Mouse (Mus musculus) left cerebral cortex, postnatal 14 days (tissue): ENCODE measurements around the gene Arid1a. TPM values are rescaled to one million over a fixed set of nuclear protein-coding genes. Genes with fewer than 3 reads are reported as not detected.

Experiments used
- DNase-seq, 2 experiments: peaks; one replicate each; pipeline ENCODE4 v3.0.0; 2021 to 2022; ENCODE audit warnings: low spot score in 2 of 2, mixed read lengths in 1 of 2
- intact Hi-C: fragments of 180-260 bp; cut with DNase I; formaldehyde crosslinking; loops from one replicate; pipeline ENCODE4 v1.15.1; 2025
- total RNA-seq, 2 experiments: library from RNA; stranded (reverse); gene quantifications; 2 replicates each; pipeline ENCODE4 v1.2.3; 2021

Arid1a gene
- total RNA-seq, 2 experiments from 2014 or later: 74.1 to 75.8 TPM

GRCm38 (mm10) chr4:133751521-133752448 lies 4.8 kb downstream of the Arid1a start:
- intact Hi-C loops: no loop called here
- peak; percentile 37 to 81 for DNase-seq

GRCm38 (mm10) chr4:133750184-133750775 lies 6.3 kb downstream of the Arid1a start:
- no peak for DNase-seq
- intact Hi-C loops: no loop called here

GRCm38 (mm10) chr4:133735282-133735681 lies 21.3 kb downstream of the Arid1a start:
- no peak for DNase-seq
- intact Hi-C loops: no loop called here

GRCm38 (mm10) chr4:133730122-133730521 lies 26.4 kb downstream of the Arid1a start:
- intact Hi-C loops: no loop called here
- DNase-seq: no peak

GRCm38 (mm10) chr4:133729541-133730093 lies 27.0 kb downstream of the Arid1a start:
- DNase-seq: peak; percentile 82 to 93
- intact Hi-C loops: no loop called here

GRCm38 (mm10) chr4:133729007-133729406 lies 27.6 kb downstream of the Arid1a start:
- no peak for DNase-seq
- intact Hi-C loops: no loop called here

GRCm38 (mm10) chr4:133728256-133728655 lies 28.3 kb downstream of the Arid1a start:
- intact Hi-C loops: no loop called here
- DNase-seq: no peak

GRCm38 (mm10) chr4:133725706-133726105 lies 30.9 kb downstream of the Arid1a start:
- intact Hi-C loops: no loop called here
- DNase-seq: no peak

GRCm38 (mm10) chr4:133719791-133720190 lies 36.8 kb downstream of the Arid1a start:
- intact Hi-C loops: no loop called here

GRCm38 (mm10) chr4:133712755-133713154 lies 43.8 kb downstream of the Arid1a start:
- no peak for DNase-seq
- intact Hi-C loops: no loop called here

More at GRCm38 (mm10) chr4:133719791-133720190, 36.8 kb downstream of the Arid1a start:
- no peak for DNase-seq

- intact Hi-C loops: no loop called here
- DNase-seq: no peak
Measured at GRCm38 (mm10) chr4:133711307-133712076, 45.1 kb downstream of the Arid1a start.

GRCm38 (mm10) chr4:133709395-133709794 lies 47.2 kb downstream of the Arid1a start:
- DNase-seq: no peak
- intact Hi-C loops: no loop called here

GRCm38 (mm10) chr4:133707464-133707863 lies 49.1 kb downstream of the Arid1a start:
- no peak for DNase-seq
- intact Hi-C loops: no loop called here

GRCm38 (mm10) chr4:133706956-133707355 lies 49.6 kb downstream of the Arid1a start:
- intact Hi-C loops: no loop called here
- DNase-seq: peak; percentile 66 to 70

- intact Hi-C loops: no loop called here
- no peak for DNase-seq
Measured at GRCm38 (mm10) chr4:133705062-133705461, 51.5 kb downstream of the Arid1a start.

- intact Hi-C loops: no loop called here
Measured at GRCm38 (mm10) chr4:133700905-133701368, 55.6 kb downstream of the Arid1a start.

GRCm38 (mm10) chr4:133695363-133695762 lies 61.2 kb downstream of the Arid1a start:
- intact Hi-C loops: no loop called here
- DNase-seq: no peak

More at GRCm38 (mm10) chr4:133700905-133701368, 55.6 kb downstream of the Arid1a start:
- DNase-seq: peak; percentile 68 to 90

GRCm38 (mm10) chr4:133690252-133690651 lies 66.3 kb downstream of the Arid1a start:
- intact Hi-C loops: no loop called here
- peak in 1 of 2 experiments; percentile 38 for DNase-seq

- intact Hi-C loops: no loop called here
- peak; percentile 37 to 73 for DNase-seq
Measured at GRCm38 (mm10) chr4:133688417-133689067, 68.0 kb downstream of the Arid1a start.
